Mouse (Mus musculus) T-helper 1 cell (primary cell): ENCODE measurements around the gene Fgfbp3.

Experiments used
- in situ Hi-C: fragments of 300-600 bp; cut with MboI, MseI; formaldehyde crosslinking; loops from one replicate; pipeline ENCODE4 v1.15.1; 2025; ENCODE audit warnings: high pct_unique_total_duplicates

Fgfbp3 gene

DNA sequence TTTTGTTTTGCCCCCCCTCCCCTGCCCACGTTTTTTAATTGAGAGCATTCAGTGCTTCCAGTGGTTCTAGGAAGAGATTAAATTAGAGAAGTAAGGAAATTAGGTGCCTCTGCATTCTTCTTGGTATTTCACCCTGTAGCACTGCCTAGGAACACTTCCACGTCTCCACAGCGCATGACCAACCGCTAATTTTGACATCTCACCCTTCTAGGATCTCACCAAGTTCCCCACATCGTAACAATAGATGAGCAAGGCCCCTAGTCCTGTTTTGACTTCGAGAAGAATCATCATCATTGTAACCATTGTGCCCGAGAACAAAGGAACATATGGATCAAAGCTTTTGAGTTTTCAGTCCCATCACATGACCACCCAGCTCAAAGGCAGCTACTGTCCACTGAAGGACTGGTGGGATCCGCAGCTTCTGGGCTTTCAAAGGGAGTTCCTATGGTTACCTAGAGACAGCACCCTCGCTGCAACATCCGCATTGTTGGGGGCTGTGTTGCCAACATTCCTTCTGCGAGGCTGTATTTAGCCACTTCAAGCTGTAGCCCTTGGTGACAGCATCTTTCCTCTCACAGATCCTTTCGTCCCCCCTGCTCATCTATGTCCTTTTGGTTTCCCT lies 8.9 kb downstream of the Fgfbp3 start:
- in situ Hi-C loops = loop anchor here (5.0 to 10.0 kb wide), 2 partner anchors 464 to 728 kb away; partner anchors contain the start of gene Kif11

DNA sequence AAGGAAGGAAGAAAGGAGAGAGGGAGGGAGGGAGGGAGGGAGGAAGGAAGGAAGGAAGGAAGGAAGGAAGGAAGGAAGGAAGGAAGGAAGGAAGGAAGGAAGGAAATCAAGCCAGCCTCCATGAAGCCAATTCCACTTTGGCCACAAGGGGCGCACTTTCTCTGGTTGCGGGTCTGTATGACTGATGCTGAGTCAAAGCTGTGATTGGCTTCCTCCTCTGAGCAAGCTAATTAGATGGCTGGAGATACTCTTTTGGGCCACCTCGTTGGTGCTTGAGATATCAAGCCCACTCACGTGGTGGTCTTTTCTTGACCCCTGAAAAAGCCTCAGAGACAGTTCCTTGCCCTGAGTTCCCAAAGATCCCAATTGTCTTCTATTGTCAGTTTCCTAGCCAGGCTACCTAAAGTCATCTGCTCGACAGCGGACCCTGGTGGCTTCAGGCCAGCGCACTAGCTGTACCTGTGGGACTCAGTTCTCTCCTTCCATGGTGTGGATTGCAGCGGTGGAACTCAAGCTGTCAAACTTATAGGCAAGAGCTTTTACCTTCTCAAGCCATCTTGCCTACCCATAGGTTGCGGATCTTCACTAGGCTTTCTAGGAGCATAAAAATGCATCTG lies 9.6 kb downstream of the Fgfbp3 start:
- in situ Hi-C loops = loop anchor here (5.0 to 10.0 kb wide), 2 partner anchors 465 to 727 kb away; partner anchors contain the start of gene Kif11

DNA sequence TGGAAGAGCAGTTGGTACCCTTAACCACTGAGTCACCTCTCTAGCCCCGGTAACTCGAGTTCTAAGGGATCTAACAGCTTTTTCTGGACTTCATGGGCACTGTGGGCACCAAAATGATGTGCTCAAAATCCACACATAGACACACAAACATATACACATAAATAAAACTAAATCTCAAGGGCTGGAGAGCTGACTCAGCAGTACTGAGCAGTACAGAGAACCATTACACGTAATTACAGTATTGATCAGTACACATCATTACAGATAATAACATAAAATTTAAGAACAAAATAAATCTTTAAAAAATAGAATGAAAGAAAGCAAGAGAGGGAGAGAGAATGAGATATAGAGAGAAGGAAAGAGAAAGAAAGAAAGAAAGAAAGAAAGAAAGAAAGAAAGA lies 10.3 kb downstream of the Fgfbp3 start:
- in situ Hi-C loops = no loop called here

DNA sequence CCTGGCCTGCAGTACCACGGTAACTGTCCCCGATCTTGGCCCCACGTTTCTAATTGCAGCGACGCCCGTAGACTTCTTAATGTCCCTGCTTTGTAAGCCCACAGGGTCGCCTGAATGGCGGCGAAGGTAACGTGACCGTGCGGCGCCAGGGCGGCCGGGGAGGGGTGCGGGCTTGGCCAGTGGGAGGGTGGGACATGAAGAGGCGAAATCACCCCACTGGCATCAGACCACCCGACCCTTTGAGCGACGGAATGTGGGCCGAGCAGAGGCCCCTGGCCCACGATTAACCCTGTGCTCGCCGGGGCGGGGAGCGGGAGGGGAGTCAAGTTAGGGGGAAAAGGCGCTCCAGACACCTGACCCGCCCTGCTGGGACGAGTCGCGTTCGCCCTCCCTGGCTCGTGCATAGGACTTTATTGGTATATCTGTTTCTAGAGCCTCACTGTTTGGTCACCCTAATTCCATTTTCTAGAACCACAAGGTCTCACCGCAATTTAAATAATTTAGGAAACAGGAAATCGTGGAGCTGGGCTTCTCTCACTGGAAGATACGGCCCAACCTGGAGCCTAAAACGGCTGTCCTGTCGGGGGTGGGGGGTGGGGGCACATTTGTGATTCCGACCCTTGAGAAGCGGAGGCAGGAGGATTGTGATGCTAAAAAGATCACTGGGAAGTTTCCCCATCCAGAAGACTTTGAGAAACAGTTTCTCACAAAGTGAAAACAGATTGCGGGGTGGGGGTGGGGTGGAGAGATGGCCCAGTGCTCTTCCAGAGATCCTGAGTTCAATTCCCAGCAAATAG lies 15.0 kb downstream of the Fgfbp3 start:
- in situ Hi-C loops = no loop called here

DNA sequence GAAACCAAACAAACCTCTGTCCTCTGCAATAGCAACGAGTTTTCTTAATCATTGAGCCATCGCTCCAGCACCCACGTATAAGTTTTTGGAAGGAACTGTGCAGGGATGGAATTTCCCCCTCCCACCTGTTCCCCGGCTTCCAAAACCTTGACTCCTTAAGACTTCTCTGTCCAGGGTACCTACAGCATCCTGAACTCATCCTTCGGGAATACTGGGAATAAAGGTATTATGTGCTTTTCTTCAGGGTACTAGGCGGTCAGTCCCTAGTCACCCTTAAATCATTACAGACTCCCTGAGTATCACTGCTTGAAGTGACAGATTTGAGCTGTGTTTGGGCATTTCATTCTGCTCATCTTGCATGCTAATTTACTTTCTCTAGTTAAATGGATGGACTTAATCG lies 16.0 kb downstream of the Fgfbp3 start:
- in situ Hi-C loops = no loop called here

DNA sequence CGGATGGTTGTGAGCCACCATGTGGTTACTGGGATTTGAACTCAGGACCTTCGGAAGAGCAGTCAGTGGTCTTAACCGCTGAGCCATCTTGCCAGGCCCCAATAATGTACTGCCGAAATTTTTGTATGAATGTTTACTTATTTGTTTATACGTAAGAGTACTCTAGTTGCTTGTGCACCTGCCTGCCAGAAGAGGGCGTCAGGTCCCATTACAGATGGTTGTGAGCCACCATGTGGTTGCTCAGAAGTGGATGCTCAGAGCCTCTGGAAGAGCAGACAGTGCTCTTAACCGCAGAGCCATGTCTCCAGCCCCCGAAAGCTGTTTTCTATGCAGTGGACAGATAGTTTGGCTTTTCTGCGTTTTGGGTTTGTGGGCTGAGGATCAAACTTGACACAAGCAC lies 21.6 kb downstream of the Fgfbp3 start:
- in situ Hi-C loops = no loop called here

DNA sequence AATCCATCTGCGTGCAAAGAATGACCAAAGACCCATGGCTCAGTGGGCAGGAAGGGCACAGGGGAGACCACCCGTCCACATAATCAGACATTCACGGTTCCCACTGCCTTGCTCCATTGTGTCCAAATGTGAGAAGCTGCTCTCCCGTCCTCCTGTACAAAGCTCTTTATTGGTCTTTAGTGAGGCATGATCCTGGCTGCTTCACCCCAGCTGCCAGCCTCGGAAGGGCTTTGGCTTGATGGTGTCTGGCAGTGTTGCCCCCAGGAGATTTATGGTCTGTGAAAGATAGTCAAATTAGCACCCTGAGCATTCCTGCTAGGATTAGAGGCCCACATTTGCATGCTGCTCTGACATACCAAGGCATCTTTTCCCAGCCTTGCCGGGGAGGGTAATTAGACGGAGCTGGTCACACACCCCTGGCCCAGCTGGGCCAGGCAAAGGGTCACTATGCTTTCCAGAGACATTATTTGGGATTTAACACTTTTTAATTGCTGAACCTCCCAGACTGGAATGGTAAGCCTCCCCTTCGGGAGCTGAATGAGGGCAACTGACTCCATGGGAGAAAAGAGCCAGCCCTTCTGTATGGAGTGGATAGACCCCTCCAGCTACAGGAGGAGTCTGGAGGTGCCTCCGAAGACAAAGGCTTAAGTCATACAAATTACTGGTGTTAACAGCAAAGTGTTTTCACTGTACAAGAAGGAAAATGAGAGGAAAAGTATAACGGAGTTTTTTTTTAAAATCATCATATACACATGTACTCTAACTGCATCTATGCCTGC lies 22.4 kb downstream of the Fgfbp3 start:
- in situ Hi-C loops = no loop called here

DNA sequence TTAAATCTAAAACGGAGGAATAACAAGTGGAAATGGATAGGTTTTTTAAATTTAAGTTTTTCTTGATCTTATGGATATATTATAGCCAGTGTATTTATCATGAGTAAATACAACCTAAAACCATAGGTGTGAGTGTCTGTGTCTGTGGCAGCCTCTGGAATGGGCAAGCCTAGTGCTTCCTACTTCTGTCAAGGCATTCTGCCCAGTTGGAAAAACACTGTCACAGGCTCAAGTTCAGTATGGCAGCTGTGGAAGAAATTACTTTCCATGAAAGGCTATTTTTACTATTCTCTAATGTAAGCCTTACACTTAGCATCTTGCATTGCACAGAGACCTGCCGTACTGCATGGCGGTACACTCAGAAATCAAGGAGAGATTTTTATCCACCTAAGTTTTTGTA lies 27.7 kb downstream of the Fgfbp3 start:
- in situ Hi-C loops = no loop called here

DNA sequence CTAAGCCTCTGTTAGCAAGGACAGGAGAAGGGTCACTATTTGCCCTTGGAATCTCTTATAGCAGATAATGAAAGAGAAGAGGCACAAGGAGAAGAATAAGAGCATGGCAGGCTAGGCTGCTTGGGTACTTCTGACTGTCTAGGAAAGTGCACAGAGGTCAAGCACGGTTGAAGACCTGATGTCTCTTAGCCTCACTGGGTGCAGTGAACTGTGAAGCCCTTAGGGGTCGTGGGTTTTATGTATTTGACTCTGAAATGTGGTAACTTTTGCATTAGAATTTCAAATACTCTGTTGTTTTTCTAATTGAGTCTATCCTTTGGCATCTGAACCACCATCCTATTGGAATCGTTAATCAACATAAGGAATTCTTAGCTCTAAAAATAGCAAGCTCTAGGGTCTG lies 31.7 kb downstream of the Fgfbp3 start:
- in situ Hi-C loops = no loop called here

DNA sequence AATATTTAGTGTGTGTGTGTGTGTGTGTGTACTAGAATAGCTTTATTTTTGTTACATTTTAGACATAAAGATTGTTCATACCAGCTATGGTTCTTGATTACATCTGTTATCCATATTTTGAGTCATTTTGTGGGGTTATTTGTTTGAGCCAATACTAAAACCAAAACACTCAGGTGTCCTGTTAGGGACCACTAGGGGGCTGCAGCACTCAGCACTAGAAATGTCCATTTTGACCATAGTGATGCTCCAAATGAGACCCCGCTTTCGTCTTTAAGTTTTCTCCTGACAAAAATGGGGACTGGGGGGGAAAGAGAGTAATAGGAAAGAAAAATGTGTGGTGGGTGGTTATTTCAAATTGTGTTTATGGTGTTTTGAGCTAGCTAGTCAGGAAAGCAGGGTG lies 33.1 kb downstream of the Fgfbp3 start:
- in situ Hi-C loops = no loop called here

DNA sequence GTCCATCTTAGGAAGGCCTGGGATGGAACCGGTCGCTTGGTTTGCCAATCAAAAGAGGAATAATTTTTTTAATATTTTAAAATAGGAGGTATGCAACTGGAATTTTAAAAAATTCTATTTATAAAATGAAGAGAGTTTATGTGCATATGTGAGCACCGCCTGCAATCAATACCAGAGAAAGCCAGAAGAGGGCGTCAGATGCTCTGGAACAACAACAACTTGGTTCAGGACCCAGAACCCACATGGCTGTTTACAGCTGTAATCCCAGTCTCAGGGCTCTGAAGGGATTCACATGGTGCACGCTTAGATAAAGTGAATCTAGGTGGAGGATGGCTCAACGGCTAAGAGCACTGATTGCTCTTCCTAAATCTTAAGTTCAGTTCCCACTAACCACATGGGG lies 36.3 kb downstream of the Fgfbp3 start:
- in situ Hi-C loops = loop anchor here (5.0 kb wide), 1 partner anchor 79 kb away; no protein-coding TSS in a partner anchor

DNA sequence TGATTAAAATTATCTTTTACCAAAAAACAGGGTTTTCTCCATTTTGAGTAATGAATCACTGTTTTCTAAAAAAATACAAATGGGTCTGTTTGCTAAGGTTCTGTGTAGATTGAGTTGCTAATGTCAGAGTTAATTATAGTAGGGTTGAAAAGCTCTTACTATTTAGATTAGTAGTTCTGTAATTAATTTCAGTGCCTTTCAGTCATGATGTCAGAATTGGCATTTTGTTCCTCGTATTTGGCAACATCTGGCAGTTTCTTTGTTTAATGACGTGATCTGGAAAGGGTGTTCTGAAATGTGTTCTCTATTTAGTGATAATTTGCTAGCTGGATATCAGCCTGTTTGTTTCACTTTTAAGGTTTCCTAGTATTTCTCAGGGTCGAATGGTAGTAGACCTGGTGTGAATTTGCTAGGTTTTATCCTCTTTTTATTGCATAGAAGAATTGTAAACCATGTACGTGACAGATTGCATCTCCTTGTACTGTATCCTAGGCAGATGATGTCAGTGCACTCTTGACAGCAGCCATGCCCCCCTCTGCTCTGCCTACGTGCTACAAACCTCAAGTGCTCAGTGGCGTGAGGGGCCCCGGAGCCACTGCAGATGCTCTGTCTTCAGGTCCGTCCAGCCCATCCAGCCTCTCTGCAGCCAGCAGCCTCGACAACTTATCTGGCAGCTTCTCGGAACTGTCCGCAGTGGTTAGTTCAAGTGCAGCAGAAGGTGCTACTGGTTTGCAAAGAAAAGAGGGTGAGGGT lies 40.5 kb downstream of the Fgfbp3 start:
- in situ Hi-C loops = no loop called here

DNA sequence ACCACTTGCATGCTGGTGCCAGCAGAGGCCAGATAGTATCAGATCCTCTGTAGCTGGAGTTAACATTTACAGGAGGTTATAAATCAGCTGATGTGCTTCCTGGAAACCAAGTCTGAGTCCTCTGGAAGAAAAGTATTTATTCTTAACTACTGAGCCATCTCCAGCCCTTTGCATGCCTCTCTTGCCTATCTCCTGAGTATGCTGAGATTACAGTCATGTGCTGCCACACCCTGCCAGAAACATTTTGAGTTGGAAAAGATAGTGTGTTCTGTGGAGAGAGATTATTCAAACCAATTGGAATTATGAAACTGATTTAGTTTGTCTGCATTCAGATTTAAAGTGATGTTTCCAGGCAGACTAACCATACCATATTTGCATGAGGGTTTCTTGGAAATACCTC lies 42.1 kb downstream of the Fgfbp3 start:
- in situ Hi-C loops = no loop called here

DNA sequence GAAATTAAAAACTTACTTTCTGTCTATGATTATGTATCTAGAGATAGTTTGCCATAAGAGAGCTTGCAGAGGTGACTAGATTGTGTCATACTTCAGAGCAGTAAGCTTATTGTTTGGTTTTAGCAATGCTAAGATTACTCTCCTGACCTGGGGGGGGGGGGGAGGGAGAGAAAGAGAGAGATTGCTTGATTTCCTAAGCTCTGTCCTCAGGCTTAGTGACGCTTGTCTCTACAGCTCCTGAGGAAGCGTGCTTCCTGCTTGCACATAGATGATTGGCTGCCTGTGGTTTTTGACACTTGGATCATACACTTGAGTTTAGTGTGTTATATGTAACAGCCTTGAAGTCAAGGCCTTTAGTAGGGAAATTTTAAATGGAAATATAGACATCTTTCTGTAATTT lies 44.8 kb downstream of the Fgfbp3 start:
- in situ Hi-C loops = loop anchor here (25.0 kb wide), 1 partner anchor 1912 kb away; no protein-coding TSS in a partner anchor

DNA sequence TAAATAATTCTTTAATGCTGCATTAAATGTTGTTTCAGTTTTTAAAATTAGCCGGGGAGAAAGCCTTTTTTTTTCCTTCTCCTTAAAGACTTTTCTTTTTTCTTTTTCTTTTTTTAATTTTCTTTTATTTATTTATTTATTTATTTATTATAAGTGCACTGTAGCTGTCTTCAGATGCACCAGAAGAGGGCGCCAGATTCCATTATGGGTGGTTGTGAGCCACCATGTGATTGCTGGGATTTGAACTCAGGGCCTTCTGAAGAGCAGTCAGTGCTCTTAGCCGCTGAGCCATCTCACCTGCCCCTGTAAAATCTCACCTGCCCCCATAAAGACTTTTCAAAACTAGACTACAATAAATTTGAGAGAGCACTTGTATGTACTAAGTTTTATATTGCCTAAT lies 50.7 kb downstream of the Fgfbp3 start:
- in situ Hi-C loops = loop anchor here (25.0 kb wide), 1 partner anchor 1906 kb away; no protein-coding TSS in a partner anchor
